Mouse (Mus musculus): ENCODE data around the gene Olfr329-ps.

GRCm38 (mm10) chr11:58594814-58595213, 48.6 kb upstream of the Olfr329-ps start, which contains the start of gene Olfr324:
- TF ChIP-seq POLR2A (IDR thresholded peaks at IDR 0.05; ENCODE audit: insufficient read depth, low read length) (no peak), CTCF (IDR thresholded peaks at IDR 0.05; ENCODE audit: low read depth, low read length) (no peak), EP300 (IDR thresholded peaks at IDR 0.05; ENCODE audit: insufficient read depth, low read depth, low read length) (no peak)

Measured in ES-Bruce4 (cell line).